Mouse (Mus musculus) testis, postnatal 14 days (tissue): Measurements from ENCODE around the gene Gm3002.
"Not testable (repeated sequence)": the region's sequence is repeated elsewhere in the genome, so short reads cannot be mapped to it uniquely, and the experiment has no call there.

Experiments used
- DNase-seq: peaks from one replicate; pipeline ENCODE4 v3.0.0; 2021; ENCODE audit warnings: low spot score

The Gm3002 gene

DNA sequence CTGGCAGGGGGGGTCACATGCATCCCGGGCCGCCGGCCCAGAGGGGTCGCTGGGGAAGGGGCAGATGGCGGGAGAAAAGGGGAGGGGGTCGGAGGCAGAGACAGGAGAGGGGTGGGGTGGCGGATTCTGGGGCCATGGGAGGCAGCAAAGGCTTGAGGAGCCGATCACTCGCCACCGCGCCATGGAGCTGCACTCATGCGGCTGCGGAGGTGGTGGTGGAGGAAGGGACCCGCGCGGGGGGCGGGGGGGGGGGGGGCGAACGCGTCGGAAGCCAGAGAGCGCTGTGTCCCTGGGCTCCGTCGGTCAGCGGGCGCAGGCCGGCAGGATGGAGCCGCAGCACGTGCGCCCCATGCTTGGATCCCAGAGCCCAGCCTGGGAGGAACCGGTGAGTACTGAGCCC lies at the start of gene Gm3002:
Gene Gm3002, plus strand, starts transcription at position 301 of the 400 bp plus-strand sequence.
- DNase-seq, result not testable (repeated sequence)

DNA sequence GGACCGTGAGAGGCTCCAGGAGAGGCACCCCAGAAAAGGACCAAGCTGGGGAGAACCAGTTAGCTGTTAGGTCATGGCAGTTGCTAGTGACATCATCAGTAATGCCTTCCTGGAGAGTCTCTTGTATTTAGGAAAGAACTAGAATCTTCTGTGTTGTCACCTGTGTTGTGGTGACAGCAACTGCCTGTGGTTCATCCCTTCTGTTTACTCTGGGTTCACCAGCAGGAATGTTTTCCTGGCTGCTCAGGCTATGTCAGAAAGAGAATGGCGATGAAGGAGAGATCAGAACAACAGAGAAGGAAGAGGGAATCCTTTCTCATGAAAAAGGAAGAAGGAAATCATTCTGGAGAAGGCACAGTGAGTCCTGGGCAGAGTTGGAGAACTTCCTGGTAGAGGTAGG lies 36.1 kb downstream of the Gm3002 start, which contains the start of gene Gm3033:
Gene Gm3033, plus strand, starts transcription at position 301 of the 400 bp plus-strand sequence.
- not testable (repeated sequence) for DNase-seq

DNA sequence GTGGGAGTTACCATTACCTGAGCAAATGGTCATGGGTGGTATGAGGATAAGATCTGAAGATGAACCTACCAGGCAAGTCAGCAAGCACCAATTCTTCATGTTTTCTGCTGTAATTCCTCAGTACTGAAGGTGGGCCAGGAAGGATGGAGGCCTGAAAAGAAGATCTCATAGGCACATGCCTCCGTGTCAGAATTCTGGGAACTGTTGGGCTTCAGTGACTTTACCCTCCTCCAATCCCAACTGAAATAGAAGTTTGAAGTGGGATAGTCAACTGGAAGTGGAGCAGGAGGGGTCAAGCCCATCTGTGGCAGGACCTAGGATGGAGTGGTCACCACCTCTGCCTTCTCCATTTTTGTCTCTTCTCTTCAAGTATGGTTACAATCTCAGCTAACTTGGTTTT lies 74.0 kb downstream of the Gm3002 start, which contains the start of gene Gm2916:
Gene Gm2916, plus strand, starts transcription at position 301 of the 400 bp plus-strand sequence.
- not testable (repeated sequence) for DNase-seq

DNA sequence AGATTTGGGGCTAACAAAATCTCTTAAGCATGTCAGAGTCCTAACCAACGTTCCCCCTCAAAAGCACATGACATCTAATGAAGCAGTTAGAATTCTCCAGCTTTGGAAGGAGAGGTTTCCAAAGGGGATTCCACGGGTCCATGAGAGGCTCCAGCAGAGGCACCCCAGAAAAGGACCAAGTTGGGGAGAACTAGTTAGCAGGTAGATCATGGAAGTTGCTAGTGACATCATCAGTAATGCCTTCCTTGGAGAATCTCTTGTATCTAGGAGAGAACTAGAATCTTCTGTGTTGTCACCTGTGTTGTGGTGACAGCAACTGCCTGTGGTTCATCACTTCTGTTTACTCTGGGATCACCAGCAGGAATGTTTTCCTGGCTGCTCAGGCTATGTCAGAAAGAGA lies 121.6 kb downstream of the Gm3002 start, which contains the start of gene Gm3029:
Gene Gm3029, plus strand, starts transcription at position 301 of the 400 bp plus-strand sequence.
- DNase-seq, result not testable (repeated sequence)

DNA sequence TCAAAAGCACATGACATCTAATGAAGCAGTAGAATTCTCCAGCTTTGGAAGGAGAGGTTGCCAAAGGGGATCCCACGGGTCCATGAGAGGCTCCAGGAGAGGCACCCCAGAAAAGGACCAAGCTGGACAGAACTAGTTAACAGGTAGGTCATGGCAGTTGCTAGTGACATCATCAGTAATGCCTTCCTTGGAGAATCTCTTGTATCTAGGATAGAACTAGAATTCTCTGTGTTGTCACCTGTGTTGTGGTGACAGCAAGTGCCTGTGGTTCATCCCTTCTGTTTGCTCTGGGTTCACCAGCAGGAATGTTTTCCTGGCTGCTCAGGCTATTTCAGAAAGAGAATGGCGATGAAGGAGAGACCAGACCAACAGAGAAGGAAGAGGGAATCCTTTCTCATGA lies 153.4 kb downstream of the Gm3002 start, which contains the start of gene Gm3095:
Gene Gm3095, plus strand, starts transcription at position 301 of the 400 bp plus-strand sequence.
- not testable (repeated sequence) for DNase-seq

DNA sequence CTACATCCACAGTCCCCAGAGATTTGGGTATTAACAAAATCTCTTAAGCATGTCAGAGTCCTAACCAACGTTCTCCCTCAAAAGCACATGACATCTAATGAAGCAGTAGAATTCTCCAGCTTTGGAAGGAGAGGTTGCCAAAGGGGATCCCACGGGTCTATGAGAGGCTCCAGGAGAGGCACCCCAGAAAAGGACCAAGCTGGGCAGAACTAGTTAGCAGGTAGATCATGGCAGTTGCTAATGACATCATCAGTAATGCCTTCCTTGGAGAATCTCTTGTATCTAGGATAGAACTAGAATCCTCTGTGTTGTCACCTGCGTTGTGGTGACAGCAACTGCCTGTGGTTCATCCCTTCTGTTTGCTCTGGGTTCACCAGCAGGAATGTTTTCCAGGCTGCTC lies 188.2 kb downstream of the Gm3002 start, which contains the start of gene Gm3099:
Gene Gm3099, plus strand, starts transcription at position 301 of the 400 bp plus-strand sequence.
- not testable (repeated sequence) for DNase-seq
